Mouse (Mus musculus): ENCODE measurements at regions not wholly inside any gene's neighbourhood (a gene's known extent, or its start where the extent isn't known, plus 50 kb on each side); places are given as distances from the start of the nearest gene placed in this dataset.

DNA sequence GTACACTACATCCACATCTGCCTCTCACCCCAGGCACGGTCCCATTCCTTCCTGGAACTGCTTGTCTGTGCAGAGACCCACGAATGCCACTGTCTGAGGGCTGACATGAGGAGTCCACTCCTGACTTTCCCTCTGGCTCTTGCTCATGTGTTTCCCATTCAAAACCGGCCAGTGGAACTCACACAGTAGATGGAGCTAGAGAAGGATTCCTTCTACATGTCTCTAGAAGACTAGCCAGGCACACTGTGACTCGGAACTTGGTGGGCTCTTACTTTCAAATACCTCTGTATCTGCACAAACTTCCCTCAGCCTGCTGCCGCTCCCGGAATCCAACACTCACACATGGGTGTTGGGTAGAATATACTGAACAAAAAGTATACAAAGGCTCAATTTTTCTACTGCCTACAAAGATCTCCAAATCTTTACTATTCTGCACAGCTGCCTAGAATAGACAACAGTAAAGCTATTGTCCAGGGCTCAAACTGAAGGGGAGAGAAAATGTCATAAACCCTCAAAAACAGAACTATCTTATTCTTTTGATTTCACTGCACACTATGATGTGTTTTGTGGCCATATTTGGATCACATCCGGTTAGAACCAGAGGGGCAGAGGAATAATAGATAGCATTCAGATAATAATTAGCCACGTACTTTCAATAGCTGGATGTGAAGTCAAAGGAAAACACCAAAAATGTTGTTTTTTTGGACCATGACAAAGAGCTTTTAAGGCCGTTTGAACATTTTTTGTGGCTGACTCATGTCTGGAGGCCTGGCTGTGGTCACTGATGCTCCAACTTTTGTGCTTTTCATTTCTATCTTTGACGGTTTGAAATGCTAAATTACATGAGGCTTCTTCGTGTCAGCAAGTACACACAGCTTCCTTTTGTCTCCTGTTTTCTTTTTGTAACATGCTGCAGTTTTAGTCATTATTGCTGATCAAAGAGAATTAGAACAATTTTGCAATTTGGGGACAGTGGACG, 164.3 kb upstream of the Foxd3 start:
- DNase-seq (ENCODE audit: low spot score in 2 of 2), result no peak

DNA sequence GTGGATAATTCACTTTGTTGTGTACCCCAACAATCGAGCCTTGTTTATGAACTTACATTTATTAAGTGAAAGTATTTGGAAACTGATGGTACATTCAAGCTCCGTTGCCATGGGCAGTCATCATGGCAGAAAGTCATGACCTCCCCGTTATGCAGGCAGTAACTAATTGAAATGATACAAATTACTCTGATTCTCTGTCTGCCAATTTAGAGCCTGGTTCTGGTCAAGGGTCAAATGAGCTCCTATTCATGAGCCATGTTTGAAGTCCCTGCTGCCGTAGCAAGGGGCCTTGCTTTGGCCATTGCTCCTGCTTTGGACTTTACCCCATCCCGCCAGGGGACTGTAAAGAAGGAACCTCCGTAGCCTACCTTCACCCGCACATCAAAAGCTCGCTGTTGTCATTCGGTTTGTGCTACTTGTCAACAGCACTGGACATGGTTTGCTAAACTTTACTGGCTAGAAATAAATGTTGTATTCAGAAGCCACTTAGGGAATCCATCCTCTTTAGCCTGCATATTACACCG, 152.8 kb upstream of the Foxd3 start:
- no peak for DNase-seq (ENCODE audit: low spot score in 2 of 2)

GRCm38 (mm10) chr4:99511993-99512392, 144.1 kb upstream of the Foxd3 start:
- no peak for DNase-seq (ENCODE audit: low spot score in 2 of 2)

DNA sequence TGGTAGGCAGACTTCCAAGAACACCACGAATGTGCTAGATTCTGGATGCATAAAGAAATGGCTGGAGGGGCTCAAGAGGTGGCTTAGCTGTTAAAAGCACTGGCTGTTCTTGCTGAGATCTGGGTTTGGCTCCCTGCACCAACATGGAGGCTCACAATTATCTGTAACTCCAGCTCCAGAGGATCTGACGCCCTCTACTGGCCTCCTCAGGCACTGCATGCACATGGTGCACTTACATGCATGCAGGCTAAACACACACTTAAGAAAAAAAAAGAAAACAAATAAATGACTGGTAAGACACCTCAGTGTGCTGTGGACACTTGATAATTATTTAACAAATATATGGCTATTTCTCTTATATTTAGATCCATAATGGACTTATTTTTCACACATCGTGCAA, 139.2 kb upstream of the Foxd3 start:
- DNase-seq (ENCODE audit: low spot score in 2 of 2), result no peak

DNA sequence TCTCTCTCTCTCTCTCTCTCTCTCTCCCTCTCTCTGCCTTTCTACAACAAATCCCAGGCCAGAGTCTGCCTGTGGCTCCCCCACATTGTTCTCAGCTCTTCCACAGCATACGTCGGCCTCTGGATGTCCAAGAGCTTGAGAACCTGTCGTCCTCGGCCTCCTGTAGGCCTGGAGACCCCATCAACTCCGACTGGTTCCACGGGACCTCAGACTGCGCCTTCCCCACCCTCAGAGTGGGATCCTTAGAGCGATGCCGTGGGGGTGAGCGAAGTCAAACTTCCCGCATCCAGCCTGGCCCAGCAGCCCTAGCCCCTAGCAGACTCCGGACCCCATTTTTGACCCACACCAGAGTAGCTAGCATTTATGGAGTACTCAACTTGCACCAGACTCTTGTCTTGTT, 128.7 kb upstream of the Foxd3 start:
- DNase-seq (ENCODE audit: low spot score in 2 of 2), result no peak

- DNase-seq (ENCODE audit: low spot score in 2 of 2), result no peak
These were observed 112.1 kb upstream of the Foxd3 start for GRCm38 (mm10) chr4:99544014-99544413.

DNA sequence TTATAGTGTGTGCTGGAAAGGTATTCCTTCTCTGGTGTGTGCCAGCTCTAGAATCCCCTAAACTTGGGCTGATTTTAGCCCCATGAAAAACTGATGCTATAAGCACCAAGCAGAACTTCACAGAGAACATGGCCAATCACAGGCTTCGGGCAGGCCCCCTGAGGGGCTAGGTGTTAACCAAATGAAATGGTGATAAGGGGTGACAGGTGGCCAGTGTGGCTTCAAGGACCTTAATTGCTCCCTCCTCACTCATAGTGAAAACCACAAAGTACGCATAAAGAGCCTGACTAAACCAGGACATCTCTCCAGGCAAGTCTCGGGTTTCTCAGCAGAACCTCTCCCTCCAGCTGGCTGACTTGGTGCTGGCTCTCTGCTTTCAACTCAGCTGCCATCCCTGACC, 110.4 kb upstream of the Foxd3 start:
- no peak for DNase-seq (ENCODE audit: low spot score in 2 of 2)

DNA sequence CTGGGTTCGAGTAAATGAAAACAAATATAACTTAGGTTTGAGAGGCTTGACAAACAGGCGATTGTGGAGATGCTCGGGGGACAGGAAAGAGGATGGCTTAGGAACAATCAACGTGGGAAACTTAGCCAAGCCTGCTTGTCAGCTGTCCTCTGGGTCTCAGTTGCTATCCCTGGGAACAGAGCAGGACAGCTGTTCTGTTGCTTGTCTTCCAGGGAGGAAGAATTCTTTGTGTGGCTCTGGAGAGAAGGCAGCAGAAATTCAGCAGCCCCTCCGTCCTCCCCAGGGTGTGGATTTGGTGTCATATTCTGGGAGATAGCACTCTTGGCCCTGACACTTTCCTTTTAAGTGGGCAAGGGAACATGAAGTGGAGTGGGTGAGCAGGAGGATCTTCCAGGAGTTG, 98.1 kb upstream of the Foxd3 start:
- no peak for DNase-seq (ENCODE audit: low spot score in 2 of 2)

DNA sequence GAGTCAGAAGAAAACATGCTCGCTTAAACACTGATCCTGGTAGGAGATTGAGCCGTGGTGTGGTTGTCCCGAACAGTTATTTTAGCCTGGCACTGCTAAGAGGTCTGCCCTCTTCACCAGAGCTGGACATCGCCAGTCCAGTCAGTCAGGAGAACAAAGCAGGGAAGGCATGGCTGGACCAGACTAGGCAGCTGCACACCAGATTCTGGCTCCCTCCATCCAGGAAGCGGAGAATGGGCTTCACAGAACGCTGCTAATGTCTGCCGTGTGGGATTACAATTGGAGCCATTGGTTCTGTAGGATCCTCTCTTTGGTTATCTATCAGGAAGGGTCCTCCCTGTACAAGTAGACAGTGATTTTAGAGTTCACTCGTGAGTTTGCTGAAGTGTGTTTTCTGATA, 95.5 kb upstream of the Foxd3 start:
- DNase-seq (ENCODE audit: low spot score in 2 of 2), result no peak

GRCm38 (mm10) chr4:99561506-99561937, 94.6 kb upstream of the Foxd3 start:
- DNase-seq (ENCODE audit: low spot score in 2 of 2), result no peak

DNA sequence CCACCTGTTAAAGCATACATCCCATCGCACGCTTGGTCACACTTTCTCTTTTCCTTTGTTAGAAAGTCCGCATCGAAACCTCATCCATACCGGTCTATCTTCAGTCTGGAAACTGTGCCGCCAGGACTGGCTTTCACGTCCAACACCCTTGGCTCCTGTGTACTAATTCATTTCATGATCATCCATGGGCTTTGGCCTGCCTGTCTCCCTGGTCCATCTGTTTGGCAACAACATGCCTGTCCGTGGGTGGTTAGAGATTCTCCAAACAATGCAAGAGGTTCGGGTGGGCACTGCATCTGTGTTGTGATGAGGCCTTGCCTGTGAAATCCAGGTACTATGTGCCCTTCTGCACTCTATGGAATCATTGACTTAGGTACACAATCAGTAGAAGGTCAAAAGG, 90.7 kb upstream of the Foxd3 start:
- no peak for DNase-seq (ENCODE audit: low spot score in 2 of 2)

- DNase-seq (ENCODE audit: low spot score in 2 of 2), result peak; percentile 12
These were observed 83.1 kb upstream of the Foxd3 start for GRCm38 (mm10) chr4:99572841-99573642.

GRCm38 (mm10) chr4:99574021-99574531, 82.0 kb upstream of the Foxd3 start:
- no peak for DNase-seq (ENCODE audit: low spot score in 2 of 2)

- DNase-seq (ENCODE audit: low spot score in 2 of 2), result no peak
These were observed 81.1 kb upstream of the Foxd3 start for GRCm38 (mm10) chr4:99574984-99575383.

GRCm38 (mm10) chr4:99597781-99598180, 58.3 kb upstream of the Foxd3 start:
- no peak for DNase-seq (ENCODE audit: low spot score in 2 of 2)

- no peak for DNase-seq (ENCODE audit: low spot score in 2 of 2)
These were observed 55.4 kb upstream of the Foxd3 start for GRCm38 (mm10) chr4:99600741-99601140.

DNA sequence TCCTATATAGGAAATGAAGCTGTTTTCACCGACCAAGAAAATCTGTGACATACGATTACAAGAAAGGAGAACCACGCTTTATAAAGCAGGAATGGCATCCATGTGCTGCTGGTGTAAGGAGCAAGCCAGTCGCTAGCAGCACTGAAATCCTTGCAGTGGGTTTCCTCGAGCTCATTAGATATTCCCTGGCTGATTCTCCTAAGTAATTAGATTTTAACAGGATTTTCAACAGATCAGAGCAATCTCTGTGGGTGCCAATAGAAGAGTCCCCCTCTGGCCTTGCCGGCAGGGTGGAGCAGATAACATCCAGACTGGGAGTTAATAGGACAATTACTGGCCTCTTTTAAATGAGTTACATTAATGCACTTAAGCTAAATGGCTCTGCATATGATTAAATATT, 54.6 kb upstream of the Foxd3 start:
- no peak for DNase-seq (ENCODE audit: low spot score in 2 of 2)

All from left cerebral cortex, adult 18-20 months (tissue).